Mouse (Mus musculus) brain, embryonic 14.5 days (tissue): ENCODE results near the gene Col4a1. TPM values are rescaled to one million over a fixed set of nuclear protein-coding genes. Genes with fewer than 3 reads are reported as not detected.

Experiments
- DNase-seq: peaks from one replicate; pipeline ENCODE4 v3.0.0-alpha.2; 2011; ENCODE audit warnings: low read depth
- CTCF ChIP-seq: fragments of 200-500 bp; IDR thresholded peaks from 2 replicates; pipeline ENCODE4 v1.5.1; 2012; ENCODE audit warnings: inconsistent platforms, mild to moderate bottlenecking, moderate library complexity, borderline replicate concordance; ENCODE audit not compliant: insufficient read depth, insufficient read length; ENCODE audit errors: extremely low read depth
- POLR2A ChIP-seq: fragments of 200-500 bp; IDR thresholded peaks from 2 replicates; pipeline ENCODE4 v1.6.1; 2012; ENCODE audit warnings: mild to moderate bottlenecking, inconsistent platforms, borderline replicate concordance; ENCODE audit not compliant: poor library complexity, insufficient read depth, insufficient read length, severe bottlenecking; ENCODE audit errors: extremely low read depth
- polyA plus RNA-seq: library from polyadenylated mRNA; depleted of rRNA; stranded (reverse); fragments of >200 nt; gene quantifications from 2 replicates; pipeline ENCODE4 v1.2.3, GENCODE M21; 2012

The Col4a1 gene
- polyA plus RNA-seq, 1 experiment, result 191 TPM

GRCm38 (mm10) chr8:11203260-11204110 lies 109.1 kb downstream of the Col4a1 start:
- no peak for TF ChIP-seq POLR2A
- no peak for TF ChIP-seq CTCF
- DNase-seq, result peak; percentile 52

- TF ChIP-seq CTCF (no peak), POLR2A (no peak)
- no peak for DNase-seq
These were observed 114.0 kb downstream of the Col4a1 start for GRCm38 (mm10) chr8:11198650-11199049.

- TF ChIP-seq CTCF (no peak), POLR2A (no peak)
- DNase-seq, result no peak
These were observed 114.6 kb downstream of the Col4a1 start for GRCm38 (mm10) chr8:11197988-11198387.

- no peak for DNase-seq
- TF ChIP-seq CTCF (no peak), POLR2A (no peak)
These were observed 115.4 kb downstream of the Col4a1 start for GRCm38 (mm10) chr8:11197261-11197660.

- TF ChIP-seq POLR2A (no peak), CTCF (no peak)
- DNase-seq, result no peak
These were observed 119.8 kb downstream of the Col4a1 start for GRCm38 (mm10) chr8:11192719-11193324.

- DNase-seq, result peak; percentile 90
These were observed 124.9 kb downstream of the Col4a1 start for GRCm38 (mm10) chr8:11187581-11188271.

GRCm38 (mm10) chr8:11186456-11186855 lies 126.2 kb downstream of the Col4a1 start:
- DNase-seq, result no peak
- TF ChIP-seq POLR2A, result no peak
- TF ChIP-seq CTCF, result no peak

More at GRCm38 (mm10) chr8:11187581-11188271, 124.9 kb downstream of the Col4a1 start:
- no peak for TF ChIP-seq POLR2A
- peak; percentile 93 for TF ChIP-seq CTCF

GRCm38 (mm10) chr8:11185672-11186071 lies 127.0 kb downstream of the Col4a1 start:
- DNase-seq, result no peak
- TF ChIP-seq POLR2A (no peak), CTCF (no peak)

GRCm38 (mm10) chr8:11183611-11184031 lies 129.0 kb downstream of the Col4a1 start:
- TF ChIP-seq POLR2A, result no peak
- no peak for TF ChIP-seq CTCF
- no peak for DNase-seq

- TF ChIP-seq POLR2A (no peak), CTCF (no peak)
- DNase-seq, result no peak
These were observed 130.0 kb downstream of the Col4a1 start for GRCm38 (mm10) chr8:11182606-11183005.

GRCm38 (mm10) chr8:11182148-11182484 lies 130.5 kb downstream of the Col4a1 start:
- TF ChIP-seq CTCF (no peak), POLR2A (no peak)
- no peak for DNase-seq

- no peak for DNase-seq
- TF ChIP-seq CTCF, result no peak
- TF ChIP-seq POLR2A, result no peak
These were observed 131.0 kb downstream of the Col4a1 start for GRCm38 (mm10) chr8:11181420-11182147.
